Mouse (Mus musculus): ENCODE measurements around the gene Nrp2. TPM values are rescaled to one million over a fixed set of nuclear protein-coding genes. Genes with fewer than 3 reads are reported as not detected.

The Nrp2 gene
- 4.5 to 7.1 TPM (median 5.0 TPM) in 3 replicates for total RNA-seq (2017)

DNA sequence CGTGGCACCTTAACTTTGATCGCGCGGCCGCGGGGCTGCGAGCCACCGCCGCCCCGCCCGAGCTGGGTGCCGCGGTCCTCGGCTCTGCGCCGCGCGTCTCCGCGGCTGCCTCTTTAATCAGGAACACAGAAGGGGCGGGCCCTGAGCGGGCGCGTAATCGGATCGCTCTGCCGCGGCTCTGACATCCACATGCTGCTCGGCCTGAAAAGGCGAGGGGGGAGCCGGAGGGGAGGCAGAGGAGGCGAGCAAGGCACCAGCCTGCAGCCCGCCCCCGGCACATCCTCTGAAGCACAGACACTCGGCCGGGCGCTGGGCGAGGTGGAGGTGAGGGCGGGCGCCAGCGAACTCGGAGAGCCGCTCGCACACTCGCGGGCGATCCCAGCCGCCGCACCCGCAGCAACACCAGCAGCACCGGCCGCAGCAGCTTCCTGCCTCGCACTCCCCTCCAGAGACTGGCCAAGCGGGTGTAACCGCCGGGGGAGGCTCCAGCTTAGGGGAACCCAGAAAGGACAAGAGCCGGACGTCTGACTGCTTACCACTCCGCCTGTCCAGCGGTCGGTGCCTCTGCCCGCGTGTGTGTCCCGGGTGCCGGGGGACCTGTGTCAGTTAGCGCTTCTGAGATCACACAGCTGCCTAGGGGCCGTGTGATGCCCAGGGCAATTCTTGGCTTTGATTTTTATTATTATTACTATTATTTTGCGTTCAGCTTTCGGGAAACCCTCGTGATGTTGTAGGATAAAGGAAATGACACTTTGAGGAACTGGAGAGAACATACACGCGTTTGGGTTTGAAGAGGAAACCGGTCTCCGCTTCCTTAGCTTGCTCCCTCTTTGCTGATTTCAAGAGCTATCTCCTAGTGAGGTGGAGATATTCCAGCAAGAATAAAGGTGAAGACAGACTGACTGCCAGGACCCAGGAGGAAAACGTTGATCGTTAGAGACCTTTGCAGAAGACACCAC is at the start of gene Nrp2:
Nrp2 (plus strand) TSS at position 128 of the 959 bp plus-strand sequence.
- ATAC-seq (replicated peaks; ENCODE audit: insufficient number of reproducible peaks, low FRiP score, low TSS enrichment, poor library complexity, severe bottlenecking) = peak; percentile 37; the same call in 1 of the 2 replicates

DNA sequence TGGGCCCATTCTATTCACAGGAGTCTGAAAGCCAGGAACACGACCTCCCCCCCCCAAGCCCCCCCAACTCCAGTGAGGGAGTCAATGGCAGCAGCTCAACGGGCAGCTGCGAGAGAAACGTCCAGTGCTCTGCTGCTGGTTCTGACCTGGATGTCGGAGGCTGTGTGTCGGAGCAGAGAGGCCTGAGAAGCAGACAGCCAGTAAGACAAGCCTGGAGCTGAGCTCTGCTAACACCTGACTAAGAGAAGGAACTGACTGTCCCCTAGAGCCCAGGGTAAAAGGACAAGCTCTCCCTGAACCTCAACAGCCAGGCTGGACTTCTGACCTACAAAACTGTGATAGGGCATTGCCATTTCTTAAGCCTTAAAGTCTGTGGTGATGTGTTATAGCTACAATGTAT is 48.6 kb upstream of the Nrp2 start:
- no peak for ATAC-seq (replicated peaks; ENCODE audit: insufficient number of reproducible peaks, low FRiP score, low TSS enrichment, poor library complexity, severe bottlenecking)

DNA sequence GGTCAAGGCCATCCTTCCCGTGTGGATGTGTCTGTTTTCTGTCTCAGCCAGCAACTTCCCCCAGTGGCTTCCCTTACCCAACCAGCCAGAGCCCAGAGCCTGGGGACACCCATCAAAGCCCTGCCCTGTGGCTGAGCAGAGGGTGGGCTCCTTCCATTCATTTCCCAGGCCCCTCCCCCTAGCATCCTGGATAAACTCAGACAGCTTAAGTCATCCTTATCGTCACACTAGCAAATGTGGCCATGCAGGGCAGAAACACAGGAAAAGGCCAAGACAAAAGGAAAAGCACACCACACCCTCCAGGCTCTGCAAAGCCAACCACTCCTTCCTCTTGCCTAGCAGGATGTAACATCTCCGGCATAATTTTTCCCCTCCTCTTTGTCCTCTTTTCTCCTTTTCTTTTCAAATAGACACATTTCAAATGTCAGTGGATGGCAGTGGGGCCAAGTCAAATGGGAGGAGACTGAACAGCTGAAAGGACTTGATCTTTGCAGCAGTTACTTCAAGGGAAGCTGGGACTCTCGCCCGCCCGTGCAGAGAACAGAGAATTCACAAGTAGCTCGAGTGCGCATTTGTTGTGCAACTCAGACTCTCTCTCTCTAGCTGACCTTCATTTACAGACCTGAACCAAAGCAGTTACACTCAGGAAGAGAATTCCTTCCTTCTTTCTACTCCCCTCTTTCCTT is 38.0 kb upstream of the Nrp2 start:
- no peak for ATAC-seq (replicated peaks; ENCODE audit: insufficient number of reproducible peaks, low FRiP score, low TSS enrichment, poor library complexity, severe bottlenecking)

DNA sequence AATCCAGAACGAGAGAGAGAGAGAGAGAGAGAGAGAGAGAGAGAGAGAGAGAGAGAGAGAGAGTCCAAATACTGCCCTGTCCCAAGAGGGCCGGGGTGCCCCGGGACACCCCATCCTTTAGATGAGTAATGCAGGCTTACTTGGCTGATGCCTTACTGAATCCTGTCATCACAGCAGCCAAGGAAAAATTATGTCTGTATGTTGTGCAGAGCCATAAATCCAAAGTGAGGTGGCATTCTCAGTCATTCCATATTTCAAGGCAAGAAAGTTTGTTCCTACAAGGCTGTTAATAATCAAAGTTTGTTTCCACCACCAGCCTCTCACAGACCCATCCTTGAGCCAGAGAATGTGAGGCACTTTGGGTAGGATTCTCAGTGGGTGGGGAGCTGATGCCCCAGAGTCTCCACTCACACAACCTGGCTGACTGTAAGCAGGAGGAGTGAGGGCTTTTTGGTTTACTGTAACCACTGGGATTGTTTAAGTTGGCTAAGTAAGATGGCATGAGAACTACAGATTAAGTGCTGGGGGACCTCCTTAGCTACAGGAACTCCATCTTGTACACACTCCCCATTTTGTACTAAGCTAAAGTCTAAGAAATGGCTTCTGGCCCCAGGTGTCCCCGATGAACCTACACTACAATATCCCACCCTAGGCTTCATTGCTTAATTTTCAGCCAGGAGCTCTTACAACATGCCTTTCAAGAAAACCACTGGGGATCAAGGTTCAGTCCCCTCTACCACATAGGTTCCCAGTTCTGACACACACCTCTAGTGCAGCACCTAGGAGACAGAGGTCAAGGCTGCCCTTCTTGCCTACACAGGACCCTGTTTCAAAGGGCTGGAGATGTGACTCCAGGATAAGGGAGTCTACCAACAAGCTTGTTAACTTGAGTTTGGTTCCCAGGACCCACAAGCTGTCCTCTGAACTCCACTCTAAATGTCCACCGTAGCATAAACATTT is 37.0 kb upstream of the Nrp2 start:
- ATAC-seq (replicated peaks; ENCODE audit: insufficient number of reproducible peaks, low FRiP score, low TSS enrichment, poor library complexity, severe bottlenecking) = no peak

DNA sequence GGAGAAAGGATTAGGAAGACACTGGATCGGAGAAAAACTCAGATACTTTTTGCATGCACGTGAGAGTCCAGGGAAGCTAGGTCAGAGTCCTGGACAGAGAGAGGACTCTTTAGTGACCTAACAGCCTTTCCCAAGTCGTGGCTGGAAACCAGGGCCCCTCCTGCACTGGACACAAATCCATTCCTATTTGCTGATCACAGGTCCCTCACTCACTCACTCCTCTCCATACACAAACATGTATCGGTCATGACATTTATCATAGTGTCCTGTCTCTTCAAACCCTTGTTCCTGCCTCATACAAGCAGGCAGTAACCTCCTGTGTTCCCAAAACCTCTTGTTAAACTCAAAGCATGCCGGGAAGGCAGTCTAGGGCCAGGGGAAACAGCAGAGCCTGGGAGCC is 36.3 kb upstream of the Nrp2 start:
- no peak for ATAC-seq (replicated peaks; ENCODE audit: insufficient number of reproducible peaks, low FRiP score, low TSS enrichment, poor library complexity, severe bottlenecking)

DNA sequence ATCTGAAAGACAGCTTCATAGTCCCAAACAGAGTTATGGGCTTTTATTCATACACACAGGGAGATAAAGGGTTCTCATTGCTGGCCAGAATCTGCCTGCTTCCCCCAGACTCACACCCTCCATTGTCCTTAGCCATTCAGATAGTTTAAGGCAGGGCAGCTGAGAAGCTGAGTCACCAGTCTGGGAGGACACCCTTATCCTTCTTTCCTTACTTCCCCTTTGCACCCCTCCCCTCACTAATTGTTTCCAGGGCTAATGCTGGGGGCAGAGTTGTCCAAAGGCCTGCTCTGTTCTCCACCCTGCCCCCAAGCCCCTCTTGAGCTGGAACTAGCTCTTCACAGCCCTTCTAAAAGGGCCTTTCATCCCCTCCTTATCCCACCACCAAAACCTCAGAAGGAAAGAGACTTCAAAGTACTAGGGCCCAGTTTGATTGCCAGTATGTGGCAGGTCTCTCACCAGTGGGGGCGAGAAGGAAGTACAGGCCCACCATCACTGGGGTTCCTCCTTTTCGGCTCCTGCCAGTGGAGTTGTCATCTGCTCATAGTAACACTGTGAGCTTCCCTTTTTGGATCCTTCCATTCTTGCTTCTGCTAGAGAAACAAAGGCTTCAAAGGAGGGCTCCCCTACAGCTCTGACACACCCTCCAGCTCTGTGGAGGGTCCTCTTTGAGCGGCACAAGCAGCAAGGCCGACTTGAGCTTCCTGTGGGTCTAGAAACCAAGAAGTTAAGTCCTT is 24.3 kb upstream of the Nrp2 start:
- ATAC-seq (replicated peaks; ENCODE audit: insufficient number of reproducible peaks, low FRiP score, low TSS enrichment, poor library complexity, severe bottlenecking) = peak; percentile 56

DNA sequence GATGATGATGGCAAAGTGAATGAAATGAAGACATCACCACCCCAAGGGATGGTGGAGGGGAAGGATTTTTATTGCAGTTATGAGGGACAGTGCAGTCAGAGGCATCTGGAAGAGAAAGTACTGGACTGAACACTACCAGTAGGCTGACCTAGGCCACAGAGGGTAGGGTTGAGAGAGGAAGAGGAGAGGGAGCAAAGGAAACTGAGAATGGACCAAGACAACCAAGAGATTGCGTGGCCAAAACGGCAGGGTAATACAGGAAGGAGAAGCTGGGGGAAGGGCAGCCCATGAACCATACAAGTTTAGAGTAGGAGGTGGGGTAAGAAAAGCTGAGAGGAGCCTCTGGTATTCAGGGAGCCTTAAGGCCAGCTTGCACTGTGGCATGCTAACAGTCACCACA is 23.6 kb upstream of the Nrp2 start:
- peak; percentile 56 for ATAC-seq (replicated peaks; ENCODE audit: insufficient number of reproducible peaks, low FRiP score, low TSS enrichment, poor library complexity, severe bottlenecking)

DNA sequence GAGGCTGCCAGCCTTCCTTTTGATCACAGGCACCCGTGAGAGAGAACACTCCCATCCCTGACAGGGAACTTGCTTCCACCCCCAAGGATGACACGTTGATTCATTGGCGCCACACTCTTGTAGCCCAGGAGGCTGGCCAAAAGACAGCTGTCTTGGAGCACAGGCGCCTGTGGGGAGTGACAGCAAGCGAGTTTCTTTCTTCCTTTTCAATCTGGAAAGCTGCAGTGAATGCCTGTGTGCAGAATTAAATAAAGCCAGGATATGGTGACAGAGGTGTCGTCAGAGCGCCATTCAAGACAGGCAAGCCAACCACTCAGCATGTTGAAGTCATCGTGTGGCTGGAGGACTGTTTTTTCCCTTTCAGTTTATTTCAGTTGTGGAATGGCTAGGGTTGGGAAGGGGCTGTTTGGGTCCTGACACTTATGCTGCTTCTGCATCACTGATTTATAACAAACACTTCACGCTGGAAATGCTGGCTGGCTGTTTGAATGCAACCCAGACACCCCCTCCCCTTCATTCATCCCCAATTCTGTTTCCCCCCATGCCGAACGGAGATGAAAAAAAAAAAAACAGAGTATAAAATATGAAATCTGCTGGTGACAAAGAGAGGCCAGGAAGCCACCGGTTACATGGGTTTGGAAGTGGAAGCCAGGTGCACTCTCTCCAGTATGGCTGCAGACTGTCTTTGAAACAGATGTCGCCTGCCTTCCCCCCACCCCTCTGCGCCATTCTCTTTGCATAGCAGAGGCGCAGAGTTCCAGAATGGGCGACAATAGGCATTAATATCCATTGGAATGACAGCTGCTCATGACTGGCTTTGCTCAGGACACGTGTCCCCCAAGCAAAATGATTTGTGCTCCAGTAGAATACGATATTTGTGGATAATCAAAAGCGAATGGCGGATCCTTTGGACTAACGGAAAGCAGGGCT is 20.4 kb upstream of the Nrp2 start:
- no peak for ATAC-seq (replicated peaks; ENCODE audit: insufficient number of reproducible peaks, low FRiP score, low TSS enrichment, poor library complexity, severe bottlenecking)

DNA sequence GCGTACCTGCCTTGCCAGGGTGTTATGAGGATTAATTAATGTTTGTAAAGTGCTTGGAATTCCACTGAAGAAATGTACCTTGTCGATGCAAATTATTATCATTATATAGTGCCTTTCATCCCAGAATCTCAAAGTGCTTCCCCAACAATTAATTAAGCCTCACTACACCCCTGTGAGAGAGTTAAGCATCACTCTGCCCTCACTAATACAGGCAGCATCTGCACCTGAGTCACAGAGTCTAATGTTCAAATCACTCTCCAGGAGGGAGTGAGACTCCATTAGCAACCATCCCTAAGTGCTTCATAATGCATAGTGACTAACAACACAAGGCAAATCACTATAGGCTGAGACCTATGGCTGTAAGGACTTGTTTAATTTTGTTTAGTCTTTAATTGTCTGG is 19.6 kb upstream of the Nrp2 start:
- no peak for ATAC-seq (replicated peaks; ENCODE audit: insufficient number of reproducible peaks, low FRiP score, low TSS enrichment, poor library complexity, severe bottlenecking)

DNA sequence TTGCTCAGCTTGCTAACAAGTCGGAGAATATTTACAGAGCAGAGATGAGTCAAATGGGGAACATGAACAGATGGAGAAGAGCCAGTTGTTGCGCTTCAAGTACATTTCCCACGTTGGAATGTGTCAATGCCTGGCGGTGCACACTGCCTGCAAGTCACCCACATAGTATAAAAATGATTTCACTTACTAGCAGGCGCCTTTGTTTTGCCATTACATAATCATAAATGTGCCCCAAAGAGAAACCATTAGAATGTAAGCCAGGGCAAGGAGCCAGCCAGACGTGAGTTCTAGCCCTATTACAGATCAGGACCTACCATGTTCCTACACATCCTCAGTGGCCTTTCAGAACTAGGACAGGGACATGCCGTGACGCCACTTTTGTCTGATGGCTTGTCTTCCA is 15.6 kb upstream of the Nrp2 start:
- ATAC-seq (replicated peaks; ENCODE audit: insufficient number of reproducible peaks, low FRiP score, low TSS enrichment, poor library complexity, severe bottlenecking) = no peak

DNA sequence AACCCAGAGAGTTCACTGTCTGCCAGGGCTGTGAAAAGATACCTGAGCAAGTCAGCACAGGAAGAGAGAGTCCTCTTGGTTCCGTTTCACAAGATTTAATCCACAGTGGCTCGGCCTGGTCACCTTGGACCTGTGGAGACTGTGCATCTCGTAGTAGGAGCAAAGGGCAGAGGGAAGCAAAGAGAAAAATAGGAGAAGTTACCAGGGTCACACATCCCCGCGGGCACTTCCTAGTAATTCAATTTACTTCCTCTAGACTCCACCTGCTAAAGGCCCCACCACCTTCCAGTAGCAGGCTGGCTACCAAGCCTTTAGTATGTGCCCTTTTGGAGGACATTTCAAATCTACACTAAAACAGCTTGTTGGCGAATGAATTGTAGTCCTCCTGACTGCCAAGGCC is 11.9 kb upstream of the Nrp2 start:
- ATAC-seq (replicated peaks; ENCODE audit: insufficient number of reproducible peaks, low FRiP score, low TSS enrichment, poor library complexity, severe bottlenecking) = peak; percentile 52; the same call in 1 of the 2 replicates

DNA sequence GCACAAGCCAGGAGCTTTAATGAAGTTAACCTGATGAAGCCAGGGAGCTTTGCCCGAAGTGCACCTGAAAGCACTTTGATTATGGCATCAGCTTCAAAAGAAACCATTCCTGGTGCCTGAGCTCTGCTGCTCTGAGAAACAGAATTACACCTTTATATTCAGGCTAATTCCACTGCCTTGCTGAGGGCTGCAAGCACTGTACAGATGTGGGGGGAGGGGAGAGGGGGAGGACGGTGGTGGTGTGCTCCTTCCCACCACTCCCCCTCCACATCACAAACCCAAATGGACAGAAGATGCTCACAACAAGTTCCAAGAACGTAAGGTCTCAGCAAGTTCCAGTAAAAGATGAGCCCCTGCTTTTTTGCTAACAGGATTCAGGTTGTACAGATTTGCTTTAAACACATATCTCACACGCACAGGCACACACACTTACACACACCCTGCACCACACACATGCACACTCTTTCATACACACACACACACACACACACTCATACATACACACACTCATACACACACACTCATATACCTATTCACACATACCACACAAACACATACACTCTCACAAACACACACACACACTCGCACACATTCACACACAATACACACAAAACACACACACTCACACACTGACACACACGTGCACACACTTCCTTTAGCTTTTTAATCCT is 6.6 kb upstream of the Nrp2 start:
- no peak for ATAC-seq (replicated peaks; ENCODE audit: insufficient number of reproducible peaks, low FRiP score, low TSS enrichment, poor library complexity, severe bottlenecking)

DNA sequence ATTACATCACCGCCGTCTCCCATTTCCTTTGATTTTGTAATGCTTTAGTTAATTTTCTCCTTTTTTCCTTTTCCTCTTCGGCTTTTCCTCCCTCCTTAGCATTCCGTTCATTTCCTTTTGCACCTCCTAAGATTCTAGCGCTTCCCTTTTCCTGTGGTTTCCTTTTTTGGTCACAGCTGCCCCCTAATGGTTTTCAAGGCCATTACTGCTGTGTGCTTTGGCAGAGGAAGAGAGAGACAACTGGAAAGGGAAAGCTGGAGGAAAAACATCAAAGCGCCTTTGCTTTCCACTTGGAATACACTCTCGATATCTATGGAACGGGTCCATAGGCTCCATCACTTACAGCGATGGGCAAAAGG is 6.1 kb upstream of the Nrp2 start:
- no peak for ATAC-seq (replicated peaks; ENCODE audit: insufficient number of reproducible peaks, low FRiP score, low TSS enrichment, poor library complexity, severe bottlenecking)

DNA sequence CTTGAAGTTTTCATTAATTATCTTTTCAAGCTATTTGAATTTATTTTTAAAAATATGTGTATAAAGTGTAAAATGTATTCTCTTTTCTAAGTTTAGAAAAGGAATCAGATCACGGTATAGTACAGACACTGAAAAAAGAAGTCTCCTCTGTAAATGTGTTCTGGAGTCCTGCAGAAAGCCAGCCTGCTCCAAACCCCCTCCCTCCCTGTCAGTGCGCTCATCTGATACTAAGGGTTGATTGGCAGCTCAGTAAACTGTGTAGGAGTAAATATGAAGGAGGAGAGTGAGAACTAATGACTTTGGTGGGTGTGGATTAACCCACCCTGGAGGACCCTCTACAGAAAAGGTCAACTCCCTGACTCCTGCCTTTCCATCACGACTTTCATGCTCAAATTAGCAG is 5.7 kb upstream of the Nrp2 start:
- no peak for ATAC-seq (replicated peaks; ENCODE audit: insufficient number of reproducible peaks, low FRiP score, low TSS enrichment, poor library complexity, severe bottlenecking)

DNA sequence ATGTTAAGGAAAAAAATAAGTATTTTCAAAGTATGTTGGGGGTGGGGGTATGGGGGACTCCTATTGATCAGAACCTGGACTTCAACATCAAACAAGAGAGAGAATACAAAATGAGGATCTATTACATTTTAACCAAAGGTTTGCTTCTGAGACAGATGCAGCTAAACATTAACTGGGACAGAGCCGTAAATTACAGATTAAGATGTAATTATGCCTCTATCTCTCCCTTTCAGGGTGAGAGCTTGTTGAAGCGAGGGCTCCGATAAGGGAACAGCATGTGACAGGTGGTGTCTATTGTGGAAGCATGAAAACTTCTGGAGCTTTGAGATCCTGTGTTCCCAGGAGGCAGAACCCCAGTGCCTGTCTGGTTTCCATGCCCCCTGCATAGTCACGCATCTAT is 3.3 kb upstream of the Nrp2 start:
- no peak for ATAC-seq (replicated peaks; ENCODE audit: insufficient number of reproducible peaks, low FRiP score, low TSS enrichment, poor library complexity, severe bottlenecking)

DNA sequence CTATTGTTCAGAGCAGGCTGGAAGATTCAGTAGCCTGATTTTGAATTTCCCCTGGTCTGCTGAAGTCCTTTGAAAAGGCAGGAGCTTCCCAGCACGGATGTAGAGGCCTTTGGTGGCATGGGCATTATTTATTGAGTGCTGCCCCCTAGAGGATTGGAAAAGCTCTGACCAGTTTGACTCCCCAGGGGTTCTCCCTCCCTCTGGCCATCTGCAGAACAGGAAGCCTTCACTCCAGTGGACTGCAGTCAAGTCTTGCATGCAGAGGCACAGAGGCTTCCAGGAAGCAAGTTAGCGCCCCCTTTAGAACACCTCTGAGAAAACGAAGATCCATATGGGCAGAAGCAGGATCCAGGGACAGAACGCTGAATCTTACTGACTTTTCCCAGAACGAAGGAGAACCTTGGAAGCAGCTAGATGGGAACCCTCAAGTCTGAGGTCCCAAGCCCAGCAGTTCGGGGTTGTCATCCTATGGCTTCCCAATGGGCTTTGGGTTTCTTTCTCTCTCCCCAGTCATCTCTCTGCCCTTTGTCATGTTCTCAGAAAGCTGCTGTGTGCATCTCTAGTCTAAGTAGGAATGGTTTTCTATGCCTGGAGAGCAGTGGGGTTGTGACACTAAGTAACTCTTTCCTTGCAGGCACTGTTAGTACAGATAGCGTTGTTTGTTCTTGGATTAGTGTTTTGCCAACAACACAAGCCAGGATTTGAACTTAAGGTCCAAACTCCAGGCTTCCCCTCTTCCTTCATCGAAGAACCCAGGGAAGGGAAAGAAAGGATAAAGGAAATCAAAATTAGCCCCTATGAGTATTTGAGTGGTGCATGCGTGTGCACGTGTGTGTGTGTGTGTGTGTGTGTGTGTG is 1.8 kb upstream of the Nrp2 start:
- ATAC-seq (replicated peaks; ENCODE audit: insufficient number of reproducible peaks, low FRiP score, low TSS enrichment, poor library complexity, severe bottlenecking) = peak; percentile 65
